Mouse (Mus musculus) kidney, embryonic 15.5 days (tissue): Measurements from ENCODE around the gene Palm2. TPM values are rescaled to one million over a fixed set of nuclear protein-coding genes. Genes with fewer than 3 reads are reported as not detected.

Experiments
- ATAC-seq: fragments of 200-750 bp; cut with Nextera tagmentation; replicated peaks from 2 replicates; pipeline ENCODE4 v1.8.0; 2017; ENCODE audit warnings: moderate TSS enrichment; ENCODE audit not compliant: low FRiP score
- H3K27ac ChIP-seq: fragments of 300-500 bp; sonication (generic); 2 replicates; pipeline ENCODE4 v1.5.1; 2015; ENCODE audit warnings: mild to moderate bottlenecking, inconsistent platforms
- H3K27me3 ChIP-seq: fragments of 300-500 bp; sonication (generic); 2 replicates; pipeline ENCODE4 v1.6.1; 2015; ENCODE audit warnings: inconsistent platforms
- H3K36me3 ChIP-seq: fragments of 300-500 bp; sonication (generic); 2 replicates; pipeline ENCODE4 v1.6.1; 2015; ENCODE audit warnings: inconsistent platforms
- H3K4me1 ChIP-seq: fragments of 300-500 bp; sonication (generic); 2 replicates; pipeline ENCODE4 v1.6.1; 2015; ENCODE audit warnings: inconsistent platforms
- H3K4me2 ChIP-seq: fragments of 300-500 bp; sonication (generic); 2 replicates; pipeline ENCODE4 v1.6.1; 2015; ENCODE audit warnings: moderate library complexity, mild to moderate bottlenecking, inconsistent platforms
- H3K4me3 ChIP-seq: fragments of 300-500 bp; sonication (generic); replicated peaks from 2 replicates; pipeline ENCODE4 v1.5.1; 2015; ENCODE audit warnings: mild to moderate bottlenecking, inconsistent platforms
- H3K9ac ChIP-seq: fragments of 300-500 bp; sonication (generic); 2 replicates; pipeline ENCODE4 v1.6.1; 2015; ENCODE audit warnings: mild to moderate bottlenecking, inconsistent platforms
- H3K9me3 ChIP-seq: fragments of 300-500 bp; sonication (generic); replicated peaks from 2 replicates; pipeline ENCODE4 v1.6.1; 2016; ENCODE audit warnings: inconsistent platforms
- WGBS: fragments of 180-500 bp; shearing (Covaris S2); methylation state at CpG from one replicate; pipeline ENCODE4 v1.1.7; 2015; ENCODE audit warnings: mixed read lengths; 5-methylcytosine and 5-hydroxymethylcytosine counted together
- polyA plus RNA-seq: library from polyadenylated mRNA; unstranded; fragments of >200 nt; fragmentation: Nextera tagmentation; extraction: Ambion mirVana; gene quantifications from 2 replicates; pipeline ENCODE4 v1.2.1, GENCODE M21; 2015

The Palm2 gene
- polyA plus RNA-seq, 1 experiment from 2014 or later, result 1.9 TPM

DNA sequence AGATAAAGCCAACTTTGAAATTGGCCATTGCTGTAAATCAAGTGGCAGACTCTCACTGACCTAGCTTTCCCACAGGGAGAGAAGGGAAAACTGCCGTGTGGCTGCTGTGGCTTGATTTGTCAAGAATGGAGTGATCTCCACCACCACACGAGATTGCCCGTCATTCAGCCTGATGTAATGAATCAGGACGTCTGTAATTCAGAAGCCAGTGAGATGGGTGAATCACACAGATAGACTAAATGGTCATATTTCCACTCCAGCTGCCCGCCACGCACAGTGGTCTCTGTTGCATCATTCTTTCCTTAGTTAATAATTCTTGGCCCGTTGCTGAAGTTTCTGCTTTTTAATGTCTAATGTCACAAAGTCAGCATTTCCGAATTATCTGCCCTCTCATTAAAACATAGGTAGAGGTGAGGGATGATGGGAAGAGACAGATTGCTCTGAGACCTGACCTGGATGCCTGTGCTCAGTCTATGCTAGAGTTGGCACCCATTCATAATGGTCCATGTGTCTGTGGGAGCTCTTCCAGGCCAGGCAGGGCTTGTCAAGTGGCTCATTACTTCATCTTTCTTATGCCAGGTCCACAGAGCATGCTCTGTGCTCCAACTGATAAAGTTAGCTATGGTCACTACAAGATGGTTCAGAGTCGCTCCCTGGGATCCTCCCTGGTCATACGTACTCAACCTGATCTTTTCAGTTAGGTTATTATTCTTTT is 168.0 kb downstream of the Palm2 start:
- no peaks in the 10 kb centered on the region for H3K36me3 ChIP-seq
- H3K27ac ChIP-seq, result no peak overlapping the region
- no peak overlapping the region for H3K4me2 ChIP-seq
- H3K4me3 ChIP-seq, result no peak overlapping the region
- H3K9me3 ChIP-seq, result no peaks in the 10 kb centered on the region
- no peak for ATAC-seq
- no peaks in the 10 kb centered on the region for H3K27me3 ChIP-seq
- WGBS, result 65% methylated on average over 10 of the region's 10 CpGs
- H3K9ac ChIP-seq, result no peak overlapping the region
- peaks cover 24% of the 10 kb centered on the region for H3K4me1 ChIP-seq

DNA sequence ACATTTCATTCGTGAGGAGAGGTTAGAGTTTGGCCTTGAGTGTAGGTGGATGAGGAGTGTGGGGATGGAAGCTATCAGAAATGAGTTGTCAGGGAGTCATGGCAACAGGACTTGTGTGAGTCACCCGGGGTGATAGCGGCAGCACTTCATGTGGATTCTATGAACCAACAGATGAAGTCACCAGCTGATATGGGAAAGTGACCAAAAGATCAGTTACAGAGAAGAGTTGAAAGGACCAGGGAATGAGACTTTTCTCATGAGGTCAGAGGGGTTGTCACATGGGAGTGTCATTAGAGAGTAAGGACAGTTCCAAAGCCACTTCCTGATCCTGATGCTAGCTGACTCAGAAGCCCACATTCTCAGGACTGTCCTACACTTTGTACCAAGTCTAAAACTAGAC is 172.2 kb downstream of the Palm2 start:
- WGBS, result 88% methylated on average over 3 of the region's 3 CpGs
- Histone ChIP-seq H3K27me3 (peaks cover 5% of the 10 kb centered on the region; the same call in 1 of the 2 replicates), H3K4me3 (no peak overlapping the region), H3K9me3 (no peaks in the 10 kb centered on the region), H3K36me3 (no peaks in the 10 kb centered on the region), H3K4me1 (peaks cover 21% of the 10 kb centered on the region), H3K4me2 (no peak overlapping the region), H3K27ac (no peak overlapping the region), H3K9ac (no peak overlapping the region)
- no peak for ATAC-seq

DNA sequence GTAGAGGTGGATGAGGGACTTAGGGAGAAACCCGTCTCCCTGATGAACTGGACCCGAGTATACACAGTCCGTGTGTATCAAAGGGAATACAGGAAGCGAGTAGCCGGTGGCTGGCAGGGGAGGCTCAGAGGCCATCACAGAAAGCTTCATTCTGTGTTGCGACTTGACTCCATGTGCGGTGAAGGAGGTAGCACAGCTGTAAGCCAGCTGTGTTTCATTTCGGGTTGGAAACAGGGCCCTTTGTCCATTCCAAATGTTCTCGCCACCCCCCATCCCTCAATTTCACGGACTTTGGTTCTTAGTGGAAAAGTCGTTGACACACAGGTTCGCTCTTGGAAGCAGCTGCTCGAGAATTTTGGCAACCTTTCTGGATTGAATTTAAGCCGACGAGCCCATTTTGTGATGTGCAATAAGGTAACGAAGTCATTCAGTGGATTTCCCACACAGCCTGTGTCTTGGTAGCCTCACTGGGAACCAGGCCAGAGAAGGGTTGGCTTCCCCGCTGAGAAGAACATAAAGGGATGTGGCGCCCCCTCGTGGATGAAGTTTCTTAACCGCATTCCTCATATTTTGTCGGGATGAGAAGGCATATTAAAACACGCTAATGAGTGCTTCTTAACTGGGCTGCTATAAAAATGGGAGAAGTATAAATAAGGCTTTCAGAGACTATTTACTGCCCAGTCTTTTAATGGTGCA is 173.3 kb downstream of the Palm2 start:
- peaks cover 19% of the 10 kb centered on the region for H3K4me1 ChIP-seq
- peak overlapping the region; percentile 50 for H3K4me2 ChIP-seq
- H3K4me3 ChIP-seq, result peak overlapping the region; percentile 13; the same call in 1 of the 2 replicates
- peak overlapping the region; percentile 30; the same call in 1 of the 2 replicates for H3K27ac ChIP-seq
- ATAC-seq, result peak; percentile 54; the same call in 1 of the 2 replicates
- peaks cover 5% of the 10 kb centered on the region; the same call in 1 of the 2 replicates for H3K27me3 ChIP-seq
- no peaks in the 10 kb centered on the region for H3K36me3 ChIP-seq
- no peak overlapping the region for H3K9ac ChIP-seq
- H3K9me3 ChIP-seq, result no peaks in the 10 kb centered on the region
- 30% methylated on average over 22 of the region's 22 CpGs for WGBS

DNA sequence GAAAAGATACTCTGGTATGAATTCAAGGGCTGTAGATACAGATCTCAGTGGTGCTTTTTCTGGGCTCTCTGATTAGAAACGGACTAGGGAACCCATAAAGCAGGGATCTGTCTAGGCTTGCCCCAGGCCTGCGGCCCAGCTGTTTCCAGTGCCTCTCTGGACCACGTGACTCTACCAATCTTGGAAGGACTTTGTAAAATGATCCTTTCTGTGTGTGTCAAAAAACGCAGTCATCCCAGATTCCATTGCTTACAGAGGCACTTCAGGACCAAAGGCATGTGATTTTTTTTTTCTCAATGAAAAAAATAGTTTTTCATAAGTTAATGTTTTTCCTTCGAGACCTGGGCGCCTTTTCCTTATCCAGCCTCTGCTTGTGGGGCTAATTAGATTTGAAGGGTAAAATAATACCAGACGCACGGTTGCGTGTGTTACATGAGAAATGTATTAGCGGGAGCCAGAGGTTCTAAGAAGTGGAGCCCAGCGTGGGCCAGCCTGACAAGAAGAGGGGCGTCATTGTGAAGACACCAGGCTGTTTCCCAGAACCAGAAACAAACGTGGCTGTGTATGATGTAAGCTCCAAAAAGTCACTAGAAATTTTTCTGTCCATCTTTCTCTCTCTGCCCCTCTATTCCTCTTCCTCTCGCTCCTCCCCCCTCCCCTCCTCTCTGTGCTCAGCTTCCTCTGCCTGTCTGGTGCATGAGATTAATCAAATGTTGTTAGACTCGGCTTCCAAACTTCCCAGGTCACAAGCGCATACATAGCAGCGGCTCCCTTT is 177.4 kb downstream of the Palm2 start:
- Histone ChIP-seq H3K27me3 (peaks cover 5% of the 10 kb centered on the region; the same call in 1 of the 2 replicates), H3K9ac (no peak overlapping the region)

DNA sequence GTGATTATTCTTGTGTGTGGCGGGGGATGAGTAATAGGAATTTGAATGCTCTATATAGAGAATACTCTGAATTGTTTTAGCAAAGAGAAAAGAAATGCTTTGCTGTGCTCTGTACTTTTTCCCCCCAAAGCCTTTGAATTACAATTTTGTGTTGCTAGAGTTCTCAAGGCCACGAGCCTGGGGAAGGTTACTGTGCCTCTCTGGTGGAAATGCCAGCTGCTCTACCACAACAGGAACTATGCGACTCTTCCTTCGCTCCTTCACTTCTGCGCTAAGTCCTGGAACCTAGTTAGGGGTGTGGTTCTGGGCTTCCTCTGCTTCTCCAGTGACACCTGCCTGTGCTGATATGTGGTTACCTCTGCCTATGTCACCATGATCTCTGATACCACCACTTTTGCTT is 178.7 kb downstream of the Palm2 start:
- Histone ChIP-seq H3K4me3 (no peak overlapping the region), H3K36me3 (no peaks in the 10 kb centered on the region), H3K4me2 (no peak overlapping the region), H3K4me1 (peaks cover 8% of the 10 kb centered on the region), H3K27ac (no peak overlapping the region), H3K9me3 (no peaks in the 10 kb centered on the region), H3K27me3 (peaks cover 5% of the 10 kb centered on the region; the same call in 1 of the 2 replicates), H3K9ac (no peak overlapping the region)
- ATAC-seq, result no peak
- 85% methylated on average over 5 of the region's 5 CpGs for WGBS

More for the DNA sequence above, 177.4 kb downstream of the Palm2 start:
- Histone ChIP-seq H3K36me3 (no peaks in the 10 kb centered on the region), H3K4me3 (no peak overlapping the region), H3K9me3 (no peaks in the 10 kb centered on the region), H3K4me1 (peaks cover 18% of the 10 kb centered on the region), H3K4me2 (peak overlapping the region; percentile 38; the same call in 1 of the 2 replicates), H3K27ac (peak overlapping the region; percentile 55)
- peak; percentile 64 for ATAC-seq
- 42% methylated on average over 17 of the region's 17 CpGs for WGBS

DNA sequence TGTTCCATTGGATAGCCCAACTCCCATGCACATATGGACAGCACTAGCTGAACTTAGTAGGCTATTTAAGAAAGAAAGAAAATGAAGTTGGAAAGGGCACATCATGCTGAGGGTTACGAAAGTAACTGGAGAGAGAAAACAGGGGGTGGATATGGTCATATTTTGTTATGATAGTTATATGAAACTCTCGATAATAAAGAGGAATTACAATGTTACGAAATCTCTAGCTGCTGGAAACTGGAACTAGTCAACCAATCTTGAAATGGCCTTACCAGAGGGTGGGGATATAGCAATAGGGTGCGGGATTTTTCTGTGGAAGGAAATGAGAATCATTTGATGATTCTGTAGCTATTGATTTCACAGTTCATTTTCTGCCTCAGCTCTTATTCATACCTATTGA is 180.6 kb downstream of the Palm2 start:
- Histone ChIP-seq H3K4me2 (no peak overlapping the region), H3K27ac (no peak overlapping the region), H3K9me3 (no peaks in the 10 kb centered on the region; the same call in 1 of the 2 replicates), H3K4me1 (peaks cover 8% of the 10 kb centered on the region), H3K36me3 (no peaks in the 10 kb centered on the region), H3K27me3 (peaks cover 2% of the 10 kb centered on the region; the same call in 1 of the 2 replicates), H3K9ac (no peak overlapping the region), H3K4me3 (no peak overlapping the region)
- ATAC-seq, result no peak
- WGBS, result 90% methylated on average over 4 of the region's 4 CpGs

DNA sequence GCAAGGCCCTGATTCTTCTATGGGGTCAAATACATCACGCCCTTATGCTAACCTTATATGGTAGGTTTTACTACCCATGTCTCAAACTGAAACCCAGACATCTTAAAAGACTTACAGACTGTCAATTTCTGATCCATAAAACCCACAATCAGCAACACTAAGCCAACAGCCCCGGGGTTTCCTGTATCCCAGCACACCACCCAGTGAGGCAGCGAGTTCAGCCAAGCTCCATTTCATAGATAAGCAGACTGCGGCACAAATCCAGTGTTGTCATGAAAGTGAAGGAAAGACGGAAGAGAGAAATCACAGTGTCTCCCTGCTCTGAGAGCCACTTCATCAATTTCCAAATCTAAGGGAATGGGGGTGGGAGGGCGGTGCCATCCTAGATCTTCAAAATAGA is 184.7 kb downstream of the Palm2 start:
- WGBS, result 86% methylated on average over 6 of the region's 6 CpGs
- Histone ChIP-seq H3K4me3 (no peak overlapping the region), H3K4me2 (no peak overlapping the region), H3K9ac (no peak overlapping the region), H3K4me1 (no peaks in the 10 kb centered on the region), H3K27ac (no peak overlapping the region), H3K27me3 (no peaks in the 10 kb centered on the region), H3K36me3 (no peaks in the 10 kb centered on the region), H3K9me3 (no peaks in the 10 kb centered on the region; the same call in 1 of the 2 replicates)
- no peak for ATAC-seq

DNA sequence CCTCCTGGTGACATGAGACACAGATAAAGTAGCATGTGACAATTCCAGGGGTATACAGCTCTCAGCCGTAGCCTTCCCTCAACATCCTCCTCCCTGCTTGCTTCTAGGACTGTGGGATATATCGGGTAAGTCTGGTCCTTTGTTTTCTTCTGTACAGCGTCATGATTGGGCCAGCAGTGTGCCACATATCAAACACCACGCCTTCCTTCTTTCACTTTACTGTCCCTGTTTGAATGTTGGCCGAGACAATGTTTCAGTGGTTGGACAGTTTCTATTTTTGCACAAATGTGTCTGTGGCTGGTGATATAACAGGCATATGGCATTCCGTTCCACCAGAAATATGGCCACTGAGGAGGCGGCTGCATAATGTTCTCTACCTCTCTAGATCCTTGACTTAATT is 188.8 kb downstream of the Palm2 start:
- no peak overlapping the region for H3K4me2 ChIP-seq
- H3K9ac ChIP-seq, result no peak overlapping the region
- H3K27me3 ChIP-seq, result no peaks in the 10 kb centered on the region
- H3K9me3 ChIP-seq, result no peaks in the 10 kb centered on the region; the same call in 1 of the 2 replicates
- ATAC-seq, result no peak
- no peaks in the 10 kb centered on the region for H3K36me3 ChIP-seq
- 87% methylated on average over 7 of the region's 7 CpGs for WGBS
- no peak overlapping the region for H3K27ac ChIP-seq
- no peak overlapping the region for H3K4me3 ChIP-seq
- H3K4me1 ChIP-seq, result no peaks in the 10 kb centered on the region

DNA sequence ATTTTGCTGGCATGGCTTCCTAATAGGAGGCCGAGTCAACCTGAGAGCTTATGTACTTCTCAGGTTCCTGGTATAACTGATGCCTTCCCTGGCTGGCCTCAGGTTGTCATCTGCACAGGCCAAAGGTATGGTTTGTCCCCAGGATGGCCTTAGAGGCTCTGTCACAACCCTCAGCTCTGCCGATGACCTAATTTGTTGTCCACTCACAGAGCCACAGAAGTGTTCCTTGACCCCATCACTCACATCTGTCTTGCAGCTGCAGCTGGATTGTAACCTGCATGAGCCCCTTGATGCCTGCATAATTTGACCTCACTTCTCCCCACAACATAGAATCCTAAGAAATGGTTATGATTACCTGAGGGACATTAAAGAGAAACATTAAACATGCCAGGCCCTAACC is 190.8 kb downstream of the Palm2 start:
- H3K4me1 ChIP-seq, result no peaks in the 10 kb centered on the region
- no peak overlapping the region for H3K9ac ChIP-seq
- no peaks in the 10 kb centered on the region for H3K36me3 ChIP-seq
- ATAC-seq, result no peak
- no peak overlapping the region for H3K4me3 ChIP-seq
- H3K9me3 ChIP-seq, result no peaks in the 10 kb centered on the region
- no peaks in the 10 kb centered on the region for H3K27me3 ChIP-seq
- WGBS, result 83% methylated on average over 2 of the region's 2 CpGs
- H3K27ac ChIP-seq, result no peak overlapping the region
- no peak overlapping the region for H3K4me2 ChIP-seq

DNA sequence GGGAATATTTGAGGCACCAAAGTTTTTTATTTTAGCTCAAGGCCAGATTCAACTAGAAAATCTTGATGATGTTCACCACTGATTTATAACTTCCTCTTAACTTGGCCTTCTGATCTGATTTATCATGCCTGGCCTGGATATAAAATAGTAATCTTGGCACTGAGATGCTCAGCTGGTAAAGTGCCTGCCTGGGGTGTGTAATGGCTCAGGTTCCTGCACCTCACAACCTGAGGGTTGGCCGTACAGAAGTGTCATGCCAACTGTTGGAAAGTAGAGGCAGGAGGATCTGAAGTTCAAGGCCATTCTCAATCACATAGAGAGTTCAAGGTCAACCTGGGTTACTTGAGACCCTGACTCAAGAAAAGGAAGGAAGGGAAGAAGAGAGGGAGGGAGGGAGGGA is 191.3 kb downstream of the Palm2 start:
- Histone ChIP-seq H3K27ac (no peak overlapping the region), H3K9me3 (no peaks in the 10 kb centered on the region), H3K27me3 (no peaks in the 10 kb centered on the region), H3K4me3 (no peak overlapping the region), H3K9ac (no peak overlapping the region), H3K4me1 (no peaks in the 10 kb centered on the region), H3K4me2 (no peak overlapping the region), H3K36me3 (no peaks in the 10 kb centered on the region)
- 82% methylated on average over 1 of the region's 1 CpGs for WGBS
- no peak for ATAC-seq

DNA sequence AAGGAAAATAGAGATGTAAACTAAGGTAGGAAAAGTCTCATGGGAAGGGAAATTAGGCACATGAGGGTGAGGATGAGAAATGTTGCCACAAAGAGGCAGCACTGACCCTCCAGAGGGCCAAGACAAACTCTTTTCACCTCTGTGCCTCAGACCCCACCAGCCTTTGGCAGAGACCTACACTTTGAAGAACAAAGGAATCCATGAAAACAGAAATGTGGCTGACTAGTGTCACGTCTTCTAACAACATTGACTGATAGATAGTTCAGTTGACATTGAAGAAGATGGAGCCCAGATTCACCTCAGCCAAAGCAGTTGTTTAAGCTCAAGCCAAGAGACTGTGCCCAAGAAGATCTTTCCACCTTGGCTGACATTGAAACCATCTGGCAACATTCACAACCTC is 191.7 kb downstream of the Palm2 start:
- Histone ChIP-seq H3K9me3 (no peaks in the 10 kb centered on the region), H3K9ac (no peak overlapping the region), H3K27ac (no peak overlapping the region), H3K36me3 (no peaks in the 10 kb centered on the region), H3K4me2 (no peak overlapping the region), H3K27me3 (no peaks in the 10 kb centered on the region), H3K4me1 (no peaks in the 10 kb centered on the region), H3K4me3 (no peak overlapping the region)
- WGBS, result 73% methylated on average over 1 of the region's 1 CpGs
- no peak for ATAC-seq

DNA sequence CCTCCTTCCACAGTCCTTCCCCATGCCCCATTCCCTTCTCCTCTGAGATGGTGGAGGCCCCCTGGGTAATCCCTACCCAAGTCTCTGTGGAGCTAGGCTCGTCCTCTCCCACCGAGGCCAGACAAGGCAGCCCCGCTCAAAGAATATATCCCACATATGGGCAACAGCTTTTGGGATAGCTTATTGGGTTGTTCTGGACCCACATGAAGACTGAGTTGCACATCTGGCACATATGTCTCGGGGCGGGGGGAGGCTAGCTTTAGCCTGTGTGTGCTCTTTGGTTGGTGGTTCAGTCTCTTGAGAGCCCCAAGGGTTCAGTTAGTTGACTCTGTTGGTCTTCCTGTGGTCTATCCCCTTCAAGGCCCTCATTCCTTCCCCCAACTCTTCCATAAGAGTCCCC is 192.9 kb downstream of the Palm2 start:
- WGBS, result 98% methylated on average over 5 of the region's 5 CpGs
- no peak for ATAC-seq
- Histone ChIP-seq H3K4me2 (no peak overlapping the region), H3K4me1 (no peaks in the 10 kb centered on the region), H3K36me3 (no peaks in the 10 kb centered on the region), H3K9me3 (no peaks in the 10 kb centered on the region), H3K4me3 (no peak overlapping the region), H3K9ac (no peak overlapping the region), H3K27ac (no peak overlapping the region), H3K27me3 (no peaks in the 10 kb centered on the region)
